Mouse (Mus musculus): ENCODE measurements around the gene Sgpp2. TPM values are rescaled to one million over a fixed set of nuclear protein-coding genes. Genes with fewer than 3 reads are reported as not detected.

Gene Sgpp2
- polyA plus RNA-seq, 1 experiment from 2014 or later, result 0.56 TPM

DNA sequence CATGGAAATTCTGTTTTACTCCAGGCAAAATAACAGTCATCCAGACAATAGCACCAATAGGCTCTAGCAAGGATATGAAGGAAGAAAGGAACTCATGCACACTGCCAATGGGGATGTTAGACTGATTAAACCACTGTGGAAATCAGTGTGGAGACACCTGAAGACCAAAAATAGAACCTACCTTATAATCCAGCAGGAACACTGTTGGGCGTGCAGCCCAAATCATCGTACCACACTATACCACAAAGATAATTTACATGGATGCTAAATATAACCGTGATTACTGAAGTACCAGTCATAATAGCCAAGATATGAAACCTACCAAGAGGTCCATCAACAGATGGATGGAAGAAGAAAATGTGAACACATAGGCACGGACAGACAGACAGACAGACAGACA is 18.5 kb downstream of the Sgpp2 start:
- H3K4me2 ChIP-seq, result no peak overlapping the region
- no peaks in the 10 kb centered on the region; the same call in 1 of the 2 replicates for H3K27me3 ChIP-seq (replicated peaks; ENCODE audit: control insufficient read depth, insufficient read depth, low read length)
- H3K9me3 ChIP-seq (ENCODE audit: control insufficient read depth, low read length), result no peaks in the 10 kb centered on the region
- WGBS, result 82% methylated on average over 4 of the region's 4 CpGs
- no peak overlapping the region for H3K27ac ChIP-seq (ENCODE audit: low read depth, low read length)
- no peak for ATAC-seq (replicated peaks; ENCODE audit: low FRiP score)
- H3K4me1 ChIP-seq (replicated peaks; ENCODE audit: control insufficient read depth, insufficient read depth, low read length), result no peaks in the 10 kb centered on the region
- H3K4me3 ChIP-seq (ENCODE audit: low read depth, low read length), result no peak overlapping the region
- no peaks in the 10 kb centered on the region for H3K36me3 ChIP-seq (ENCODE audit: control insufficient read depth, insufficient read depth, low read length)
- no peak for DNase-seq (ENCODE audit: low spot score)
- H3K9ac ChIP-seq (ENCODE audit: low read depth, low read length), result no peak overlapping the region

DNA sequence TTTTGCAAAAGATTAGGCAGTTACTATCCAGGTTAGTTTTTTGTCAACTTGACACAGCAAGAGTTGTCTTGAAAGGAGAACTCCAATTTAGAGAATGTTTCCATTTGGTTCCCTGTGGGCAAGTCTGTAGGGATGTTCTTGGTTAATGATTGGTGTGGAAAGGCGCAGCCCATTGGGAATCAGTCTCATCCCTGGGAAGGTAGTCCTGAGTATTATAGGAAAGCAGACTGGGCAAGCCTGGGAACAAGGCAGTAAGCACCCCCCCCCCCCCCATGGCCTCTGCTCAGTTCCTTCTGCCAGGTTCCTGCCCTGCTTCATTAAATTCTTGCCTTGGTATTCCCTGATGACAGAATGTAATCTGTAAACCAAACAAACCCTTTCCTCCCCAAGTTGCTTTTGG is 19.7 kb downstream of the Sgpp2 start:
- Histone ChIP-seq H3K27me3 (replicated peaks; ENCODE audit: control insufficient read depth, insufficient read depth, low read length) (no peaks in the 10 kb centered on the region; the same call in 1 of the 2 replicates), H3K4me2 (no peak overlapping the region), H3K9ac (ENCODE audit: low read depth, low read length) (no peak overlapping the region), H3K4me1 (replicated peaks; ENCODE audit: control insufficient read depth, insufficient read depth, low read length) (no peaks in the 10 kb centered on the region), H3K9me3 (ENCODE audit: control insufficient read depth, low read length) (no peaks in the 10 kb centered on the region), H3K4me3 (ENCODE audit: low read depth, low read length) (no peak overlapping the region), H3K27ac (ENCODE audit: low read depth, low read length) (no peak overlapping the region), H3K36me3 (ENCODE audit: control insufficient read depth, insufficient read depth, low read length) (no peaks in the 10 kb centered on the region)
- ATAC-seq (replicated peaks; ENCODE audit: low FRiP score) (no peak), DNase-seq (ENCODE audit: low spot score) (no peak)
- WGBS, result 96% methylated on average over 1 of the region's 1 CpGs

DNA sequence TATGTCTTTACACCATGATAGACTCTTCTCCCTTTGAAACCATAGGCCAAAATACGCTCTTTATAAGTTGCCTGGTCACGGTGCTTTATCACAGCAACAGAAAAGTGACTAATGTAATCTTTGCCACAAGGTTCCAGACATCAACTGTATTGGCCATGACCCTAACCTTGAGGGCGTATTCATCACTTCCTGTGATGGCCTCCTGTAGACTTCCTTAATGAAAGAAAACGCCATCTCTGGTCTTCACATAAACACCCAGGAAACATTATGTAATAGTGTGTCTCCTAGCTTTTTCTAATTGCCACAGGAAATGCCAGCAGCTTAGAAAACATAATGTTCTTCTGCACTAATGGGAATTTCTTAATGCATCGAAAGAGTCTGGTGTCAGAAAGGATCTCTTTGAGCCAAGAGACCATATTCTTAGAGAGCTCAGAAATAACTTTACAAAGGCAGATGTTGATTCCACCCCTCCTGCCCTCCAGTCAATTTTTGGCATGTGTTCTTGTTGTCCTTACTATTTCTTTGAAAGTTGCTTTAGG is 20.5 kb downstream of the Sgpp2 start:
- Histone ChIP-seq H3K4me2 (no peak overlapping the region), H3K4me3 (ENCODE audit: low read depth, low read length) (no peak overlapping the region), H3K27ac (ENCODE audit: low read depth, low read length) (no peak overlapping the region), H3K27me3 (replicated peaks; ENCODE audit: control insufficient read depth, insufficient read depth, low read length) (no peaks in the 10 kb centered on the region; the same call in 1 of the 2 replicates), H3K36me3 (ENCODE audit: control insufficient read depth, insufficient read depth, low read length) (no peaks in the 10 kb centered on the region), H3K9me3 (ENCODE audit: control insufficient read depth, low read length) (no peaks in the 10 kb centered on the region), H3K9ac (ENCODE audit: low read depth, low read length) (no peak overlapping the region), H3K4me1 (replicated peaks; ENCODE audit: control insufficient read depth, insufficient read depth, low read length) (no peaks in the 10 kb centered on the region)
- ATAC-seq (replicated peaks; ENCODE audit: low FRiP score) (no peak), DNase-seq (ENCODE audit: low spot score) (no peak)
- WGBS, result 66% methylated on average over 5 of the region's 5 CpGs

DNA sequence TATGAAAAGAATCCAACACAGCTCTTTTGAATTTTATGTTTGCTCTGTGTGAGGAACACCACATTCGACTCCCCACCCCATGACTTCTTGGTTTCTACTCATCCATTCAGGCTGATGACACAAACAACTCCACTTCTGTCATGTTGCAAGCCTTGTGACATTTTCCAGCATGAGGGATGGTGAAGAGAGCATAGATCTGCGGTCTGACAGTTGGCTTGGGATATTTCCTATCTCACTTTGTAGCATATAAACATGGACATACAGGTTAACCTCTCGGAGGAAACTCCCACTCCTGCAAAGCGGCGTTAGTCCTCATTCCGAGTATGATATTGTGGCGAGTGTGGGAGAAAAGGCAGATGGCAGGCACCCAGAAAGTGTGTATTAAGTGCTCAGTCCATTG is 27.6 kb downstream of the Sgpp2 start:
- no peak for ATAC-seq (replicated peaks; ENCODE audit: low FRiP score)
- Histone ChIP-seq H3K27ac (ENCODE audit: low read depth, low read length) (no peak overlapping the region), H3K4me2 (no peak overlapping the region)

DNA sequence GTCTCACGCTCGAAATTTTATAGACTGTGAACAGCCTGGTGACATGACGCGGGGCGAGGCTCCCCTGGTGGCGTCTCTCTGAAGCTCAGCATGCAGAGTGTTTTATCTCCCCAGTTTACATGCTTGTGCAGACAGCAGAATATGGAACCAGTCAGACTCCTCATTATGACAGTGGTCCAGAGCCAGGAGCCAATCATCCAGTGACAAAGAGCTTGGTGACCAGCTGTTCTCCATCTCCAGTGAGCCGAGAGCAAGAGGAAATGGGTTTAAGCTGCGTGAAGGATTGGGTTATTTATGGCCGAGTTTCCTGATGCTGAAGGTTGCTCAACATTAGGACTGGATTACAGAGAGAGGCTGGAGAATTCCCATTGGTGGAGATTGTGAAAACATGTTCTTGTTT is 28.1 kb downstream of the Sgpp2 start:
- no peaks in the 10 kb centered on the region for H3K4me1 ChIP-seq (replicated peaks; ENCODE audit: control insufficient read depth, insufficient read depth, low read length)
- WGBS, result 56% methylated on average over 9 of the region's 9 CpGs
- no peak for ATAC-seq (replicated peaks; ENCODE audit: low FRiP score)
- no peak overlapping the region for H3K4me2 ChIP-seq
- DNase-seq (ENCODE audit: low spot score), result no peak
- no peak overlapping the region for H3K4me3 ChIP-seq (ENCODE audit: low read depth, low read length)
- no peaks in the 10 kb centered on the region for H3K27me3 ChIP-seq (replicated peaks; ENCODE audit: control insufficient read depth, insufficient read depth, low read length)
- no peak overlapping the region for H3K27ac ChIP-seq (ENCODE audit: low read depth, low read length)
- H3K9ac ChIP-seq (ENCODE audit: low read depth, low read length), result no peak overlapping the region
- no peaks in the 10 kb centered on the region for H3K36me3 ChIP-seq (ENCODE audit: control insufficient read depth, insufficient read depth, low read length)
- no peaks in the 10 kb centered on the region for H3K9me3 ChIP-seq (ENCODE audit: control insufficient read depth, low read length)

More for the DNA sequence above, 27.6 kb downstream of the Sgpp2 start:
- H3K36me3 ChIP-seq (ENCODE audit: control insufficient read depth, insufficient read depth, low read length), result no peaks in the 10 kb centered on the region
- H3K9me3 ChIP-seq (ENCODE audit: control insufficient read depth, low read length), result no peaks in the 10 kb centered on the region
- 80% methylated on average over 7 of the region's 7 CpGs for WGBS
- H3K4me3 ChIP-seq (ENCODE audit: low read depth, low read length), result no peak overlapping the region
- no peak for DNase-seq (ENCODE audit: low spot score)
- no peaks in the 10 kb centered on the region for H3K27me3 ChIP-seq (replicated peaks; ENCODE audit: control insufficient read depth, insufficient read depth, low read length)
- H3K9ac ChIP-seq (ENCODE audit: low read depth, low read length), result no peak overlapping the region
- H3K4me1 ChIP-seq (replicated peaks; ENCODE audit: control insufficient read depth, insufficient read depth, low read length), result no peaks in the 10 kb centered on the region

DNA sequence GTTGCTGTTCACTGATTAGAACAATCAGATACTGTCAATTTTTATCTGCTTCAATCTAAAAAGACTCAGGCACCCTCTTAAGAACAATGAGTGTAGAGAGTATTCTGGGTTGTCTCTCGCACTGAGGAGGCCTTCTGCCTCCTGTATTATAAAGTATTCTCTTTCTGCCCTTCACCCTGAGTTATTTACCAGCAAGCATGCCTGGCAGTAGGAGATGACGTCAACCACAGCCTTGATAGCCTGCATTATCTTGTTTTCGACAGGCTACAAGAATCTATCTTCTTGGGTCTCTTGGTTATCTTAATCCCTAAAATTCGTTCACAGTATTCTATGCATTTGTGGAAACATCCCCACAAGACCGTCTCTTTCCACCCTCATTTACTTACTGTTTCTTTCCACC is 29.8 kb downstream of the Sgpp2 start:
- WGBS, result 45% methylated on average over 5 of the region's 5 CpGs
- H3K9ac ChIP-seq (ENCODE audit: low read depth, low read length), result no peak overlapping the region
- ATAC-seq (replicated peaks; ENCODE audit: low FRiP score), result no peak

DNA sequence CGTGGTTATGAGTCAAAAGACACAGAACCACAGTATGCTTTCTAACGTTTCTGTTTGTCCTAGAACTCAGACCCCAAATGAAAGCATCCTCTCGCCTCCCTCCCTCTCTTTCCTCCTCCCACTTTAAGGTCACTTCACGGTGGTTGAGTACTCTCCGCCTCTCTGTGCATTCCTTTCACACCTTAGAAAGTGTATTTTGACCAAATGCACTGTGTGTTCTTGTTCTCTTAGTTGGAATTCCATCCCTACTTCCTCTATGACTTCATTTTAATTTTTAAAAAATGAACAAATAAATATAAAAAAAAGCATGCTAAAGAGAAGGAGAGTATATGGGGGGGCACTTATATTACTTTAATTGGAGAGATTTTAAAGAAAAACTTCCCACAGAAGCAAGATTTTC is 30.4 kb downstream of the Sgpp2 start:
- Histone ChIP-seq H3K27ac (ENCODE audit: low read depth, low read length) (no peak overlapping the region), H3K36me3 (ENCODE audit: control insufficient read depth, insufficient read depth, low read length) (no peaks in the 10 kb centered on the region), H3K4me1 (replicated peaks; ENCODE audit: control insufficient read depth, insufficient read depth, low read length) (no peaks in the 10 kb centered on the region), H3K4me3 (ENCODE audit: low read depth, low read length) (no peak overlapping the region), H3K27me3 (replicated peaks; ENCODE audit: control insufficient read depth, insufficient read depth, low read length) (no peaks in the 10 kb centered on the region), H3K4me2 (no peak overlapping the region), H3K9me3 (ENCODE audit: control insufficient read depth, low read length) (no peaks in the 10 kb centered on the region), H3K9ac (ENCODE audit: low read depth, low read length) (no peak overlapping the region)
- DNase-seq (ENCODE audit: low spot score), result no peak
- WGBS, result 61% methylated on average over 5 of the region's 5 CpGs
- no peak for ATAC-seq (replicated peaks; ENCODE audit: low FRiP score)

More for the DNA sequence above, 29.8 kb downstream of the Sgpp2 start:
- no peaks in the 10 kb centered on the region for H3K9me3 ChIP-seq (ENCODE audit: control insufficient read depth, low read length)
- H3K27me3 ChIP-seq (replicated peaks; ENCODE audit: control insufficient read depth, insufficient read depth, low read length), result no peaks in the 10 kb centered on the region
- no peak overlapping the region for H3K27ac ChIP-seq (ENCODE audit: low read depth, low read length)
- no peaks in the 10 kb centered on the region for H3K36me3 ChIP-seq (ENCODE audit: control insufficient read depth, insufficient read depth, low read length)
- no peak overlapping the region for H3K4me2 ChIP-seq
- no peak for DNase-seq (ENCODE audit: low spot score)
- H3K4me1 ChIP-seq (replicated peaks; ENCODE audit: control insufficient read depth, insufficient read depth, low read length), result no peaks in the 10 kb centered on the region
- no peak overlapping the region for H3K4me3 ChIP-seq (ENCODE audit: low read depth, low read length)

DNA sequence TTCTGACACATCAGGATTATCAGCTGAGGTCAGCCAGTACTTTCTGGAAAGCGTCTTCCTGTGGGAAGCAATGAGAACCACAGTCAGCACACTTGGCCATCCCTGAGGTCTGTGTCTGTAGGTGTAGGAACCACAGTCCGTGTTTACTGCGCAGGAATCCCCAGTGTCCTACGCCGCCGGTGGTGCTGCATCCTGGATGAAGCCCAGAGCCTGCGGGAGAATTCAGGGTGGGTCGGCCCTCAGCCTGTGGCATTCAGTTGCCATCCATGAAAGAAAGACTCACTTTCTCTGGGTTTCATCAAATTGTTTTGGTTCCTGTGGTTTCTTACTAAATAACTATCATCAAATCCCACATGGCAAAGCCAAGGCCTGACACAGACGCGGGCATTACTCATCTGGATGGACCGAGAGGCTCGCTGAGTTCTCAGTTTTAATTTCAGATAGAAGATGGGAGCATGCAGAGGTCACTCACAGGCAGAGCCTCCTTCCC is 37.2 kb downstream of the Sgpp2 start:
- WGBS, result 70% methylated on average over 12 of the region's 12 CpGs
- Histone ChIP-seq H3K4me2 (no peak overlapping the region), H3K9ac (ENCODE audit: low read depth, low read length) (no peak overlapping the region), H3K4me1 (replicated peaks; ENCODE audit: control insufficient read depth, insufficient read depth, low read length) (no peaks in the 10 kb centered on the region), H3K27me3 (replicated peaks; ENCODE audit: control insufficient read depth, insufficient read depth, low read length) (no peaks in the 10 kb centered on the region), H3K9me3 (ENCODE audit: control insufficient read depth, low read length) (no peaks in the 10 kb centered on the region), H3K4me3 (ENCODE audit: low read depth, low read length) (no peak overlapping the region), H3K36me3 (ENCODE audit: control insufficient read depth, insufficient read depth, low read length) (no peaks in the 10 kb centered on the region), H3K27ac (ENCODE audit: low read depth, low read length) (no peak overlapping the region)
- no peak for ATAC-seq (replicated peaks; ENCODE audit: low FRiP score)
- DNase-seq (ENCODE audit: low spot score), result no peak

DNA sequence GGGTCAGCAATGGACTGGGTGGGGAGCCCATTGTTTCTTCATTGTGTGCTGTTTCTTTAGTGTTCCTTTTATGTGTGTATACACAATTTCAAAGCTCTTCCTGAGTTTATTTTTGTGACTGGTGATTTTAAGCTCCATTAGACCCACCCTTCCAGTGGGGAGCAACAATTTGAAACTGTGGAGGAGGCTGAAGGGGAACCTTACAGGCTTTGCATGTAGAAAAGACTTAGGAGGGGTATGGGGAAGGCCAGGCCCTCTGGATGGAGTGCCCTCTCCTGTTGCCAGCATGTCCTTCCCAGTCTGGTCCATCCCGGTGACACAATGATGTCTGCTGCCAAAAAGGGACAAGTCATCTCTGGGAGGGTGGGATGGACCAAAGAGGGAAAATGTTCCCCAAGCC is 39.1 kb downstream of the Sgpp2 start:
- Histone ChIP-seq H3K4me1 (replicated peaks; ENCODE audit: control insufficient read depth, insufficient read depth, low read length) (no peaks in the 10 kb centered on the region), H3K9ac (ENCODE audit: low read depth, low read length) (no peak overlapping the region), H3K4me3 (ENCODE audit: low read depth, low read length) (no peak overlapping the region), H3K27ac (ENCODE audit: low read depth, low read length) (no peak overlapping the region), H3K27me3 (replicated peaks; ENCODE audit: control insufficient read depth, insufficient read depth, low read length) (no peaks in the 10 kb centered on the region), H3K9me3 (ENCODE audit: control insufficient read depth, low read length) (no peaks in the 10 kb centered on the region), H3K4me2 (no peak overlapping the region), H3K36me3 (ENCODE audit: control insufficient read depth, insufficient read depth, low read length) (no peaks in the 10 kb centered on the region)
- DNase-seq (ENCODE audit: low spot score), result no peak
- WGBS, result 92% methylated on average over 1 of the region's 1 CpGs
- ATAC-seq (replicated peaks; ENCODE audit: low FRiP score), result no peak

All from liver, embryonic 11.5 days (tissue).